Mouse (Mus musculus): ENCODE measurements around the gene Ddx42. TPM values are rescaled to one million over a fixed set of nuclear protein-coding genes. Genes with fewer than 3 reads are reported as not detected.
"Not testable (repeated sequence)": the region's sequence is repeated elsewhere in the genome, so short reads cannot be mapped to it uniquely, and the experiment has no call there.

Ddx42 gene
- total RNA-seq, 2 experiments from 2014 or later = 63.4 to 68.7 TPM

- no peak for TF ChIP-seq CTCF (IDR thresholded peaks at IDR 0.05)
- intact Hi-C loops (cut with DNase I) = no loop called here
- H3K27ac ChIP-seq = no peak overlapping the region
- DNase-seq (ENCODE audit: extremely low spot score in 1 of 2, low spot score in 2 of 2) = no peak
- H3K4me3 ChIP-seq = no peak overlapping the region
Measured at GRCm38 (mm10) chr11:106191716-106192115, 25.0 kb upstream of the Ddx42 start.

- Histone ChIP-seq H3K27ac (no peak overlapping the region), H3K4me3 (no peak overlapping the region; the same call in 1 of the 2 replicates)
- TF ChIP-seq CTCF (IDR thresholded peaks at IDR 0.05) = no peak
- intact Hi-C loops (cut with DNase I) = no loop called here
- DNase-seq (ENCODE audit: extremely low spot score in 1 of 2, low spot score in 2 of 2) = no peak
Measured at GRCm38 (mm10) chr11:106192241-106192640, 24.5 kb upstream of the Ddx42 start.

DNA sequence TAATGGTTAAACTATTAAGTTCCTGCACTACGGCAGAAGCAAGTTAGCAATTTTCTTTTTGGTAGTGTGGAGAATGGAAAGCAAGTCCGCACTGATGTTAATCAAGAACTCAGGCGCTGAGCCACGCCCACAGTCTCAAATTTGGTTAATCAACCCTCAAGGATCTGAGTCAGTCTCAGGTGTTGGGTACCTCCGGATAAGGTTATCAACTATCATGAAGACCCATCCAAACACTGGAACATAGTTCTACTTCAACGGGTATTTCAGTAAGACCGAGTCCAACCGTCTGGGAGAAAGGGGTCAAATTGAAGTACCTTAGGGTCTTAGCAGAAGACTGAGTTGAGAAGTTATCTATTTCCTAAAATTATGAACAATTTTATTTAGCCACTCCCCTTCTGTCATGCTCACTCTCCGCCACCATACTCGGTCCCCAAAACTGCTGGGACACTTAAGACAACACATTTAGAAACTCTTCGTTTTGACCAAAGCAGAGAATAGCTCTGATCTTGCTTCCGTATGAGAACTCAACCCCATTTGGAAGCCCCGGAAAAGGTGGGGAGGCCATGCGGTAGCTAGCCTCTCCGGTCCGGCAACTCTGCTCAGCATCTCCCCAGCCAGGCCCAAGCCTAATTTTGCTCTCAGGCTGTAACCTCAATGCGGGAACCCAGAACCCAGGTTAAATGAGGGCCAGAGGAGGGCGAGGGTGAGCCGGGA lies 23.9 kb upstream of the Ddx42 start:
- Histone ChIP-seq H3K27ac (peak overlapping the region; percentile 85), H3K4me3 (peak overlapping the region; percentile 96)
- TF ChIP-seq CTCF (IDR thresholded peaks at IDR 0.05) = no peak
- intact Hi-C loops (cut with DNase I) = loop anchor here (1.0 kb wide), 2 partner anchors 23 to 33 kb away; partner anchors contain the start of genes Ccdc47, Ddx42, Gm10840 and Limd2
- DNase-seq (ENCODE audit: extremely low spot score in 1 of 2, low spot score in 2 of 2) = no peak

GRCm38 (mm10) chr11:106193371-106194154 lies 23.2 kb upstream of the Ddx42 start:
- H3K4me3 ChIP-seq = peak overlapping the region; percentile 96
- peak overlapping the region; percentile 85 for H3K27ac ChIP-seq
- peak; percentile 95 for DNase-seq (ENCODE audit: extremely low spot score in 1 of 2, low spot score in 2 of 2)
- intact Hi-C loops (cut with DNase I) = loop anchor here (1.0 kb wide), 2 partner anchors 23 to 33 kb away; partner anchors contain the start of genes Ccdc47, Ddx42, Gm10840 and Limd2
- no peak; the same call in 1 of the 2 replicates for TF ChIP-seq CTCF (IDR thresholded peaks at IDR 0.05)

DNA sequence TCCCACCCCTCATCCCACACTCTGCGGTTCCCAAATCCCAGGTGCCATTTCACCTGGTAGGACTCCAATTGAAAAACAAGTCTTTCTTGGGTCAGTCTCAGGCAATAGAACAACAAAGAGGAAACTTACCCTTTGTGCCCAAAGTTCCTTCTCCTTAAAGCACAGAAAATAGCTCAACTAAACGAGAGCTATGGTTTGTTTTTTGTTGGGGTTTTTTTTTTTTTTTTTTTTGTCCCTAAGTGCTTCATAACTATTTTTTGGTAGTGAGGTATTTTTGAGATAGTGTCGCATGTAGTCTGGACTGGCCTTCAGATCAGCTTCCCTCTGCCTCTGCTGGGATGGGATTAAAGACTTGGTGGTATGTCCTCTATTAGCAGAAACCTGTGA lies 22.6 kb upstream of the Ddx42 start:
- TF ChIP-seq CTCF (IDR thresholded peaks at IDR 0.05) = no peak
- intact Hi-C loops (cut with DNase I) = no loop called here
- peak overlapping the region; percentile 96 for H3K4me3 ChIP-seq

DNA sequence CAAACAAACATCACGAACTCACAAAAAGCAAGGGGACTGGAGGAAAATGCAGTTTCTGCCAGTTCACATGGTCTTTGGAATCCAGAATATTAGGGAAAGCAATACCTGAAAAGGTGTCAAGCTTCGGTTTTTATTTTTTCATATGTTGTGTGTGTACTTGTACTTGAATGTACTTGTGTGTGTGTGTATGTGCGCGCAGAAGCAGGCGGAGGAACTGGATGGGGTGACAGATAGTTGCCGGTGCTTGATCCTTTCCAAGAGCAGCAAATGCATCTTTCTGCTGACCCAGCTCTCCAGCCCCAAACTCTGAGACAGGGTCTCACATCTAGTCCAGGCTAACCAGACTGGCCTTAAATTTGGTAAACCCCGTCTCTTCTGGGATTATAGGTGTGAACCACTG lies 21.8 kb upstream of the Ddx42 start:
- DNase-seq (ENCODE audit: extremely low spot score in 1 of 2, low spot score in 2 of 2) = no peak
- intact Hi-C loops (cut with DNase I) = no loop called here

More for the DNA sequence above, 22.6 kb upstream of the Ddx42 start:
- DNase-seq (ENCODE audit: extremely low spot score in 1 of 2, low spot score in 2 of 2) = no peak
- peak overlapping the region; percentile 81 for H3K27ac ChIP-seq

GRCm38 (mm10) chr11:106195341-106195740 lies 21.4 kb upstream of the Ddx42 start:
- no peak for TF ChIP-seq CTCF (IDR thresholded peaks at IDR 0.05)
- Histone ChIP-seq H3K27ac (no peak overlapping the region), H3K4me3 (no peak overlapping the region)
- no peak for DNase-seq (ENCODE audit: extremely low spot score in 1 of 2, low spot score in 2 of 2)
- intact Hi-C loops (cut with DNase I) = no loop called here

More for the DNA sequence above, 21.8 kb upstream of the Ddx42 start:
- Histone ChIP-seq H3K4me3 (no peak overlapping the region), H3K27ac (no peak overlapping the region)
- TF ChIP-seq CTCF (IDR thresholded peaks at IDR 0.05) = no peak

- TF ChIP-seq CTCF (IDR thresholded peaks at IDR 0.05) = no peak
- DNase-seq (ENCODE audit: extremely low spot score in 1 of 2, low spot score in 2 of 2) = no peak
- H3K27ac ChIP-seq = no peak overlapping the region
- intact Hi-C loops (cut with DNase I) = no loop called here
- no peak overlapping the region for H3K4me3 ChIP-seq
Measured at GRCm38 (mm10) chr11:106198277-106198676, 18.4 kb upstream of the Ddx42 start.

GRCm38 (mm10) chr11:106199997-106200396 lies 16.7 kb upstream of the Ddx42 start:
- intact Hi-C loops (cut with DNase I); DNase-seq (ENCODE audit: extremely low spot score in 1 of 2, low spot score in 2 of 2); H3K4me3 ChIP-seq; H3K27ac ChIP-seq: not testable (repeated sequence)

DNA sequence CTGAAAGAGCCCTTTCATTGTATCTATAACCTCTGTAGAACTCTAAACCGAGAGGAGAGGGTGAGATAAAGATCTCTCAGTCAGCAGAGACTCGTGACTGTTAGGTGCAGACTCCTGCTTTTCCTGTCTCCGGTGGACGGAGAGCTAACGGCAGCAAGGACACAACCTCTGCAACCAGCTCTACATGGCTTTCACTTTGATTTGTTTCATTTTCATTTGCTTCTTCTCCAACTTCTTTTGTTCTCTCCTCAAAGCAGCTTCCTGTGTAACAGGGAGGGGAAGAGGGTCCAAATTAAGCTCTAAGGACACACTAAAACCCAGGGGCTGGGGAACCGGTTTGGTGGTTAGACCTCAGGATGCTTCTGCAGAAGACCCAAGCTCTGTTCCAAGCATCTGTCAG lies 16.0 kb upstream of the Ddx42 start:
- no peak for DNase-seq (ENCODE audit: extremely low spot score in 1 of 2, low spot score in 2 of 2)
- no peak for TF ChIP-seq CTCF (IDR thresholded peaks at IDR 0.05)
- intact Hi-C loops (cut with DNase I) = no loop called here
- H3K4me3 ChIP-seq = no peak overlapping the region
- no peak overlapping the region for H3K27ac ChIP-seq

GRCm38 (mm10) chr11:106201337-106202122 lies 15.2 kb upstream of the Ddx42 start:
- H3K27ac ChIP-seq = no peak overlapping the region
- TF ChIP-seq CTCF (IDR thresholded peaks at IDR 0.05) = no peak
- intact Hi-C loops (cut with DNase I) = no loop called here

GRCm38 (mm10) chr11:106202123-106202465 lies 14.6 kb upstream of the Ddx42 start, which contains the start of gene Strada:
Gene Strada, minus strand, starts transcription at chr11:106202168.
- DNase-seq (ENCODE audit: extremely low spot score in 1 of 2, low spot score in 2 of 2) = no peak
- intact Hi-C loops (cut with DNase I) = no loop called here
- no peak within 1 kb of the TSS for H3K4me3 ChIP-seq
- no peak within 1 kb of the TSS for H3K27ac ChIP-seq
- TF ChIP-seq CTCF (IDR thresholded peaks at IDR 0.05) = no peak

More at GRCm38 (mm10) chr11:106201337-106202122, 15.2 kb upstream of the Ddx42 start:
- H3K4me3 ChIP-seq = no peak overlapping the region
- no peak for DNase-seq (ENCODE audit: extremely low spot score in 1 of 2, low spot score in 2 of 2)

Data from left cerebral cortex, adult 2 months (tissue).